Mouse (Mus musculus) mouse trophoblast stem cell (cell line): ENCODE results near the gene Sox5.

Source experiments
- in situ Hi-C, 2 experiments: fragments of 300-500 bp; cut with MseI, MboI; formaldehyde crosslinking; loops; 2 replicates in 1 of 2; 3 replicates in 1 of 2; pipeline ENCODE4 v1.15.1; 2025

The Sox5 gene

GRCm38 (mm10) chr6:144051316-144051715, 730.5 kb downstream of the Sox5 start:
- in situ Hi-C loops: no loop called here

GRCm38 (mm10) chr6:144048201-144048924, 733.4 kb downstream of the Sox5 start:
- in situ Hi-C loops: no loop called here

GRCm38 (mm10) chr6:144045503-144045902, 736.3 kb downstream of the Sox5 start:
- in situ Hi-C loops: no loop called here

GRCm38 (mm10) chr6:144044381-144044780, 737.4 kb downstream of the Sox5 start:
- in situ Hi-C loops: no loop called here

- in situ Hi-C loops: no loop called here
Measured at GRCm38 (mm10) chr6:144042936-144043335, 738.8 kb downstream of the Sox5 start.

- in situ Hi-C loops: no loop called here
Measured at GRCm38 (mm10) chr6:144041941-144042340, 739.8 kb downstream of the Sox5 start.

GRCm38 (mm10) chr6:144041188-144041587, 740.6 kb downstream of the Sox5 start:
- in situ Hi-C loops: no loop called here

GRCm38 (mm10) chr6:144040349-144040748, 741.4 kb downstream of the Sox5 start:
- in situ Hi-C loops: no loop called here

- in situ Hi-C loops: no loop called here
Measured at GRCm38 (mm10) chr6:144039221-144039620, 742.6 kb downstream of the Sox5 start.

GRCm38 (mm10) chr6:144033191-144033590, 748.6 kb downstream of the Sox5 start:
- in situ Hi-C loops: no loop called here

- in situ Hi-C loops: no loop called here
Measured at GRCm38 (mm10) chr6:144016929-144017328, 764.8 kb downstream of the Sox5 start.

- in situ Hi-C loops: no loop called here
Measured at GRCm38 (mm10) chr6:144011880-144012524, 769.8 kb downstream of the Sox5 start.

- in situ Hi-C loops: no loop called here
Measured at GRCm38 (mm10) chr6:144010995-144011394, 770.8 kb downstream of the Sox5 start.

GRCm38 (mm10) chr6:144010285-144010684, 771.5 kb downstream of the Sox5 start:
- in situ Hi-C loops: no loop called here

- in situ Hi-C loops: no loop called here
Measured at GRCm38 (mm10) chr6:144005132-144005531, 776.6 kb downstream of the Sox5 start.

- in situ Hi-C loops: no loop called here
Measured at GRCm38 (mm10) chr6:143998201-143998600, 783.6 kb downstream of the Sox5 start.

- in situ Hi-C loops: no loop called here
Measured at GRCm38 (mm10) chr6:143997616-143998015, 784.2 kb downstream of the Sox5 start.

- in situ Hi-C loops: no loop called here
Measured at GRCm38 (mm10) chr6:143995046-143995445, 786.7 kb downstream of the Sox5 start.

GRCm38 (mm10) chr6:143987548-143987947, 794.2 kb downstream of the Sox5 start:
- in situ Hi-C loops: no loop called here

GRCm38 (mm10) chr6:143980131-143980530, 801.6 kb downstream of the Sox5 start:
- in situ Hi-C loops: no loop called here

GRCm38 (mm10) chr6:143967724-143968400, 813.9 kb downstream of the Sox5 start:
- in situ Hi-C loops: no loop called here

- in situ Hi-C loops: no loop called here
Measured at GRCm38 (mm10) chr6:143960487-143960886, 821.3 kb downstream of the Sox5 start.

- in situ Hi-C loops: no loop called here
Measured at GRCm38 (mm10) chr6:143960081-143960480, 821.7 kb downstream of the Sox5 start.
